Mouse (Mus musculus) Patski (cell line): ENCODE results near the gene Tanc1. TPM values are rescaled to one million over a fixed set of nuclear protein-coding genes. Genes with fewer than 3 reads are reported as not detected.
"Not testable (repeated sequence)": the region's sequence is repeated elsewhere in the genome, so short reads cannot be mapped to it uniquely, and the experiment has no call there.

Experiments used
- ATAC-seq: fragments of 100-300 bp; one replicate; pipeline ENCODE4 v1.8.0; 2021
- CTCF ChIA-PET: fragments of 350-600 bp; sonication (Branson Sonifier 250); formaldehyde crosslinking; loops from one replicate; lab custom pipeline; 2022; ENCODE audit warnings: inconsistent platforms; lab: Charles Lee
- POLR2A ChIA-PET: fragments of 350-600 bp; sonication (Branson Sonifier 250); formaldehyde crosslinking; loops from one replicate; lab custom pipeline; 2022; ENCODE audit warnings: antibody characterized with exemption, inconsistent platforms; lab: Charles Lee
- DNase-seq: peaks from one replicate; pipeline ENCODE4 v3.0.0-alpha.2; 2011; ENCODE audit warnings: low read depth, low spot score
- H3K27me3 ChIP-seq: fragments of 371-371 bp; one replicate; pipeline ENCODE4 v1.5.1; 2021
- CTCF ChIP-seq: fragments of 100-300 bp; IDR thresholded peaks from one replicate; pipeline ENCODE4 v1.5.1; 2021
- in situ Hi-C: fragments of 300-500 bp; cut with MboI; formaldehyde crosslinking; loops from 3 replicates; pipeline ENCODE4 v1.11.1; 2018; ENCODE audit warnings: low pct_unique_long_range_greater_than_20kb, mixed read lengths
- polyA plus RNA-seq: library from polyadenylated mRNA; unstranded; gene quantifications from one replicate; pipeline ENCODE4 v1.2.3, GENCODE M21; 2021

Tanc1 gene
- polyA plus RNA-seq, 1 experiment from 2014 or later = 45.3 TPM

DNA sequence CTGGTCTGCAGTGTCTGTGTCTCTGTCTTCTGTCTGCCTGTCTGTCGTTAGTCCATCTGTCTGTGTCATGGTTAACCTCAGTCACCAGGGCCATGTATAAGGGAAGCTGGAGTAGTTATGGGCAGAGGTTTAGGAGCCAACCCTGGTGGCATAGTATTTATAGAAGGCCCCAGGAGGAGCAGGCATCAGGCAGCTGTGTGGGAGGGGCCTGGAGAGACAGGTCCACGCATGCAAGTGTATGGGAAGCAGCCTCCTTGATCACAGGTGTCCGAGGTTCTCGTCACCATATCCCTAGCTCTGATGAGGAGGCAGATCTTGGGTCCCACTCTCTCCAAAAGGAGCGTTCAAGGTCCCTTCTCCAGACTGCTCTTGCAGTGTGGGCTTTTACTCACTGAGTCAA lies 219.1 kb downstream of the Tanc1 start:
- CTCF ChIA-PET = interaction anchor here (0.8 kb wide), 1 partner anchor 21 kb away, joined by 3 read pairs; no protein-coding TSS in a partner anchor
- in situ Hi-C loops = no loop called here
- no peak for DNase-seq

DNA sequence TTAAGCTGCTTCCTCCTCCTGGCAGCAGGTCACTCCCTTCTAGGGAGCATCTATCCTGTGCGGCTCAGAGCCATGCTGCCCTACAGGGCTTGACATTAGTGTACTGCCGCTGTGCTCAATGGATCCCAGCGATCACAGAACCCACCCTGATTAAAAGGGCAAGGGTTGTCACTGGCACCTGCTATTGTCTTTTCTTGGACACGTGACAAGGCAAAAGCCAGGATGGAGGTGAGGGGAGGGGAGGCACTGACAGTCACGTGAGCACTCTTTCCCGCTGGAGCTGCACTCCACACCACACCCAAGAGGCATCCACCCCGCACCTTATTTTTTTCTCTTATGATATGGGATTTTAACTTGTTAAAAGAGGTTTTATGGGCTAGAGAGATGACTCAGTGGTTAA lies 220.0 kb downstream of the Tanc1 start:
- ChIA-PET POLR2A (no interaction called here), CTCF (interaction anchor here (1.6 kb wide), 1 partner anchor 9 kb away, joined by 3 read pairs; no protein-coding TSS in a partner anchor)
- ATAC-seq = no peak
- no peaks in the 10 kb centered on the region for H3K27me3 ChIP-seq
- no peak for TF ChIP-seq CTCF
- DNase-seq = no peak
- in situ Hi-C loops = no loop called here

More for the DNA sequence above, 219.1 kb downstream of the Tanc1 start:
- POLR2A ChIA-PET = interaction anchor here (0.7 kb wide), 1 partner anchor 51 kb away, joined by 3 read pairs; no protein-coding TSS in a partner anchor
- no peak for TF ChIP-seq CTCF
- ATAC-seq = no peak
- no peaks in the 10 kb centered on the region for H3K27me3 ChIP-seq

DNA sequence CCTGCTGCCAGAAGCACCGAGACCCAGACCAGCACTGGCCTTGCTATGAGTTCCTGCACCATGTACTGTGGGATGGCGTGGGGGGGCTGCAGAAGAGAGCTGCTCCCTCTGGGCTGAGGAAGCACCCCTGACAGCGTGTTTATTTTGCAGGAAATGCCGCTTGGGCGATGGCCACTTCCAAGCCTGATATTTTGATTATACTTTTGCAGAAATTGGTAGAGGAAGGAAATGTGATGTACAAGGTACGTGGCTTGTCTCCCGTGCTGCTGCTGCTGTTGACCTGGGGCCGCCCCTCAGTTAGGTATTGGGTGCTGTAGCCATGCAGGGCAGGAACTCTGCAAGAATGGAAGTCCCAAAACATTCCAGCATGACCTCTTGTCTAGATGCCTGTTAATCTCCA lies 227.0 kb downstream of the Tanc1 start:
- DNase-seq (no peak), ATAC-seq (no peak)
- H3K27me3 ChIP-seq = no peaks in the 10 kb centered on the region
- in situ Hi-C loops = no loop called here
- ChIA-PET CTCF (no interaction called here), POLR2A (interaction anchor here (0.7 kb wide), 1 partner anchor 165 kb away, joined by 3 read pairs; no protein-coding TSS in a partner anchor)
- no peak for TF ChIP-seq CTCF

DNA sequence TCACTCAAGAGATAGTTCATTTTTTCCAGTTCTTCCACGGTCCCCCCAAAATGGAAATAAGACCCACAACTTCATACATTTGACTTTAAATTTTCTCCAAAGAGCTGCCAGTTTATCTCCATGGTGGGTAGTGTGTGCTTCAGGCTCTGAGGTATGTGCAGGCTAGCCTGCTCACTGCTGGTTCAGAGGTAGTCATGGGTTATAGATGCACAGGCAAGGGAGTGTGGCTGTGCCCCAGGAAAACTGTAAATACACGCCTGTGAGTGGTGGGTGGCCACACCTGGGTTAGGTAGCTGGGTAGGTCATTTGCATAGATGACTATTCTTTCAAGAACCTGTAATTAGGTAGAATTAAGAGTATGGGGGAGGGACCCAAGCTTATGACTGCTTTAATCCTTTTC lies 227.9 kb downstream of the Tanc1 start:
- in situ Hi-C loops = no loop called here
- POLR2A ChIA-PET = interaction anchor here (0.7 kb wide), 1 partner anchor 241 kb away, joined by 3 read pairs; no protein-coding TSS in a partner anchor
- H3K27me3 ChIP-seq = no peaks in the 10 kb centered on the region
- TF ChIP-seq CTCF = no peak
- CTCF ChIA-PET = no interaction called here
- DNase-seq (no peak), ATAC-seq (no peak)

DNA sequence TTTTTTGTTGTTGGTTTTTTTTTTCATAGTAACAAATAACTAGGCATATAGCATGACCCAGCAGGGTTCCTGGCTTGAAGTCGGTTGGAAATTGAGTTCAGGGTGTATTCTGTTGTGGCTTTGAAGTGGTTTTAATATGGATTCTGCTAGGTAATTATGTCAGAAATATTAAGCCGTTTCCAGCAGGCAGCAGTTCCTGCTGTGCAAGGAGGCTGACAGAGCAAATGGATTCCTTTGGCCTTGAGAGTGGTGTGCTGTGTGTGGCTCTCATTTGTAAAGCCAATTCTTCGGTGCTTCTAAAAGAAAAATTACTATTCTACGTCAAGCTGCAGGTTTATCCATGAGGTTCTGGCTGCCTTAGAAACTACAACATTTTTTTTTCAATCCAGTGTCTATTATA lies 228.3 kb downstream of the Tanc1 start:
- POLR2A ChIA-PET = interaction anchor here (0.7 kb wide), 1 partner anchor 242 kb away, joined by 3 read pairs; no protein-coding TSS in a partner anchor
- DNase-seq (no peak), ATAC-seq (no peak)
- no peak for TF ChIP-seq CTCF
- H3K27me3 ChIP-seq = no peaks in the 10 kb centered on the region
- in situ Hi-C loops = no loop called here
- CTCF ChIA-PET = no interaction called here

DNA sequence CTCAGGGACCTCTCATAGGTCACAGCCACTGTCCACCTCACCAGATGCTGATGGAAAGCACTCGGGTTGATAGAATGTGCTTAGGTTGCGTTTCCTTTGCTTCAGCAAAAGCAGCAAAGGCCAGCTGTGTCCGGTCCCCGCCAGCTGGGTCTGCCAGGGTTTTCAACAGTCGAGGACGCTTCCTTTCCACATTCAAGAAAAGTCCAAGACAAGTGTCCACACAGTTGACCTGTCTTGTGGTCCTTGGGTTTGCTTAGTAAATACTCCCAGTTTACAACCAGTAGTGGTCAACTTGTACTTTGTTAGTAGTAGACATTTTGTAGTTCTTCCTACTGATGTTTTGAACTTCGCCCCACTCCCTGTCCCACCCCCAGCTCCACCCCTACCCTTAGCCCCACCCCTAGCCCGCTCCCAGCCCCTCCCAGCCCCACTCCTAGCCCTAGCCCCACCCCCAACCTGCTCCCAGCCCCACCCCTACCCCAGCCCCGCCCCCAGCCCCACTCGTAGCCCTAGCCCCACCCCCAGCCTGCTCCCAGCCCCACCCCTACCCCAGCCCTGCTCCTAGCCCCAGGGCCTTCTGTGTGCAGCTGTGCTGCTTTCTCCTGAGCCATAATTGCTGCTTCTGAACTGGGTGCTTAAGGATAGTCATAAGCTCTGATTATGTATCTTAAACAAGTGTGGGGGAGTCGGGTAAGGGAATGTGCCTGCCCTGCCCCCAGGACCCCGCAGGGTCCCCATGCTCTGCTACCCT lies 229.5 kb downstream of the Tanc1 start:
- in situ Hi-C loops = no loop called here
- H3K27me3 ChIP-seq = no peaks in the 10 kb centered on the region
- no peak for TF ChIP-seq CTCF
- DNase-seq (no peak), ATAC-seq (no peak)
- CTCF ChIA-PET = interaction anchor here (0.9 kb wide), 1 partner anchor 9 kb away, joined by 3 read pairs; no protein-coding TSS in a partner anchor
- POLR2A ChIA-PET = no interaction called here

DNA sequence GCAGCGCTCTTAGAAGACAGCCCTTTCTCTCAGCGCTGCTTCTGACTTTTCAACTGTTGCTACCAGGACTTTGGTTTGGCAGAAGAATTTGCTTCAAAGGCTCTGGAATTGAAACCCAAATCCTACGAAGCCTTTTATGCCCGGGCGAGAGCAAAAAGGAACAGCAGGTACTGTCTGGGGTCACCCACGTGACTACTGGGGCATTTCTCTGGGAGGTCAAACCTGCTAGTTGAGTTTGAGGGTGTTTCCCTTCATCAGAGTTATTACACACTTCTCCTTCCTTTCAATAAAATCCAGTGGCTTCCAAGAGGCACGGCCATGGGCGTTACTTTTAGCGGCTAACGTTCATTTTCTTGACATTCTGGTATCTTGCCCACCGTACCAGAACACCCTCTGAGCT lies 230.1 kb downstream of the Tanc1 start:
- CTCF ChIA-PET = no interaction called here

DNA sequence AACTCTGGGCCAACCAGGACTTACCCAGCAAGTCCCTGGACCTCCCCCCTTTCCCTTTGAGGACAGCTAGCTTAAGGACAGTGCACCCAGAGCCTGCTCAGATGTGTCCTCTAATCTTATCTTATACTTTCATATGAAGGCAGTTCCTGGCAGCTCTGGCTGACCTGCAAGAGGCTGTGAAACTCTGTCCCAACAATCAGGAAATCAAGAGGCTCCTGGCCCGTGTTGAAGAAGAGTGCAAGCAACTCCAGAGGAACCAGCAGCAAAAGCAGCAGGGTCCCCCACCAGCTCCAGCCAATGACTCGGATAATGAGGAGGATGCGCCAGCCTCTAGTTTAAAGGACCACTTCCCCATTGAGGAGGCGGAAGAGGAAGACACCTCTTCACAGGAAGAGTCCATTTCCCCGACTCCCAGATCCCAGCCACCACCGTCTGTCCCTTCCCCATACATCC lies 230.7 kb downstream of the Tanc1 start:
- ChIA-PET POLR2A (no interaction called here), CTCF (no interaction called here)
- no peak for TF ChIP-seq CTCF
- in situ Hi-C loops = no loop called here
- ATAC-seq = no peak
- H3K27me3 ChIP-seq = no peaks in the 10 kb centered on the region
- DNase-seq = no peak

More for the DNA sequence above, 230.1 kb downstream of the Tanc1 start:
- no peaks in the 10 kb centered on the region for H3K27me3 ChIP-seq
- no peak for TF ChIP-seq CTCF
- in situ Hi-C loops = no loop called here
- ATAC-seq (no peak), DNase-seq (no peak)
- POLR2A ChIA-PET = no interaction called here

DNA sequence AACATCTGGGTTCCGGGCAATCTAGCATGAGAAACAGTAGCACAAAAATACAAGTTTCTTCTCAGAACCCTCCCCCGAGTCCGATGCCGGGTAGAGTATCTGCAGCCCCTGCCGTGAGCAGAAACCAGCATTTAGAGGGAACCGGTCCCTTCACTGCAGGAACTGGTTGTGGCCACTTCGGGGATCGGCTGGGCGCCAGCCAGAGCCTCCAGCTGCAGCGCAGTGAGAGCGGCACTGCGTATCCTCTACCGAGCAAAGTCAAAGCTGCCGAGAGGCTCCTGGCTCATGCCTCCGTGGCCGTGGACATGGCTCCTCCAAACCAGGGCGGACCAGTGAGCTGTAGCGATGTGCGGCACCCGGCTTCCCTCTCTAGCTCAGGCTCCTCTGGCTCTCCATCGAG lies 231.3 kb downstream of the Tanc1 start:
- TF ChIP-seq CTCF = no peak
- H3K27me3 ChIP-seq = no peaks in the 10 kb centered on the region
- in situ Hi-C loops = no loop called here
- DNase-seq (no peak), ATAC-seq (no peak)
- ChIA-PET CTCF (no interaction called here), POLR2A (no interaction called here)

DNA sequence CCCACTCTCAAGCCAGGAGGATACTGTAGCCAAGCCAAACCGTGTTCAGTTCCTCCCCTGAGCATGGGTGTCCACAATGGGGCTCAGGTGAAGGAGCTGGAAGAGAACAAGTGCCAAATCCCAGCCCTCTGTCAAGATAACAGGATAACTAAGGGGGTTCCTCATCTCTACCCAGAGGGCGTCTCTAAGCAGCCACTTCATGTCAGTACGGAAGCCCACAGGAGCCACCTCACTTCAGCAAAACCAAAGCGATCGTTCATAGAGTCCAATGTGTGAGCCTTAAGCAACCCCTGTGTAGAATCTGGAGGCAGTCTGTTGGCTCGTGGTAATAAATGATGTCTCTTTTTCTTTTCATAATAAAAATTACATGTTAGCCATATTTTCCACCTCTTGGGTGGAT lies 232.0 kb downstream of the Tanc1 start:
- no peak for DNase-seq
- ChIA-PET POLR2A (no interaction called here), CTCF (no interaction called here)
- ATAC-seq = no peak
- in situ Hi-C loops = no loop called here
- TF ChIP-seq CTCF = no peak
- H3K27me3 ChIP-seq = no peaks in the 10 kb centered on the region

DNA sequence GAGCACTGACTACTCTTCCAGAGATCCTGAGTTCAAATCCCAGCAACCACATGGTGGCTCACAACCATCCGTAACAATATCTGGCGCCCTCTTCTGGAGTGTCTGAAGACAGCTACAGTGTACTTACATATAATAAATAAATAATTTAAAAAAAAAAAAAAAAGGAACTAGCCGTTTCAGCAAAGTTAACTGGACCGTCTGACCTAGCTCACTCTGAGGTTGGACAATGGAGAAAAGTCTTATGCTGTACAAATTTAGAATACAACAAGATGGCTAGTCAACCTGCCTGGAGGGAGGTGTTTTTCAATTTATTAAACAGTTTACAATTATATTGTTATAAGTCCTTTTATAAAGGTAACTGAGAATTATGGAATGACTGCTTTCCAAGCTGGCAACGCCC lies 240.0 kb downstream of the Tanc1 start:
- POLR2A ChIA-PET, in situ Hi-C loops, ATAC-seq, H3K27me3 ChIP-seq, DNase-seq: not testable (repeated sequence)
- CTCF ChIA-PET = interaction anchor here (1.3 kb wide), 1 partner anchor 21 kb away, joined by 3 read pairs; no protein-coding TSS in a partner anchor
